Mouse (Mus musculus) limb, embryonic 13.5 days (tissue): ENCODE measurements around the gene Gpbp1l1. TPM values are rescaled to one million over a fixed set of nuclear protein-coding genes. Genes with fewer than 3 reads are reported as not detected.

Experiments used
- ATAC-seq: fragments of 200-750 bp; cut with Nextera tagmentation; 2 replicates; pipeline ENCODE4 v1.8.0; 2017; ENCODE audit warnings: low read depth, moderate number of reproducible peaks, moderate TSS enrichment; ENCODE audit not compliant: low FRiP score
- H3K27ac ChIP-seq: fragments of 300-500 bp; sonication (generic); 2 replicates; pipeline ENCODE4 v1.5.1; 2015; ENCODE audit warnings: inconsistent platforms, mild to moderate bottlenecking, moderate library complexity
- H3K27me3 ChIP-seq: fragments of 300-500 bp; sonication (generic); 2 replicates; pipeline ENCODE4 v1.6.1; 2015; ENCODE audit warnings: mild to moderate bottlenecking, inconsistent platforms
- H3K36me3 ChIP-seq: fragments of 300-500 bp; sonication (generic); 2 replicates; pipeline ENCODE4 v1.6.1; 2015; ENCODE audit warnings: inconsistent platforms, mild to moderate bottlenecking, moderate library complexity
- H3K4me1 ChIP-seq: fragments of 300-500 bp; sonication (generic); 2 replicates; pipeline ENCODE4 v1.6.1; 2015; ENCODE audit warnings: inconsistent platforms
- H3K4me2 ChIP-seq: fragments of 300-500 bp; sonication (generic); replicated peaks from 2 replicates; pipeline ENCODE4 v1.6.1; 2015; ENCODE audit warnings: inconsistent platforms, mild to moderate bottlenecking, moderate library complexity
- H3K4me3 ChIP-seq: fragments of 300-500 bp; sonication (generic); 2 replicates; pipeline ENCODE4 v1.5.1; 2015; ENCODE audit warnings: moderate library complexity, mild to moderate bottlenecking, inconsistent platforms
- H3K9ac ChIP-seq: fragments of 300-500 bp; sonication (generic); 2 replicates; pipeline ENCODE4 v1.6.1; 2015; ENCODE audit warnings: mild to moderate bottlenecking, inconsistent platforms
- H3K9me3 ChIP-seq: fragments of 300-500 bp; sonication (generic); 2 replicates; pipeline ENCODE4 v1.6.1; 2016; ENCODE audit warnings: inconsistent platforms
- WGBS: fragments of 180-500 bp; shearing (Covaris S2); methylation state at CpG from one replicate; pipeline ENCODE4 v1.1.7; 2015; 5-methylcytosine and 5-hydroxymethylcytosine counted together
- polyA plus RNA-seq: library from polyadenylated mRNA; unstranded; fragments of >200 nt; fragmentation: Nextera tagmentation; extraction: Ambion mirVana; gene quantifications from 2 replicates; pipeline ENCODE4 v1.2.1, GENCODE M21; 2015

Gpbp1l1 gene
- polyA plus RNA-seq: 32.1 and 34.8 TPM in 2 replicates

GRCm38 (mm10) chr4:116557306-116558121, at the start of gene Gpbp1l1:
Gene Gpbp1l1 (plus strand): TSS chr4:116557658.
- H3K4me2 ChIP-seq: peak within 1 kb of the TSS; percentile 74
- peak within 1 kb of the TSS; percentile 86 for H3K9ac ChIP-seq
- H3K27me3 ChIP-seq: no peaks in the 10 kb centered on the region
- WGBS: under 1% methylated on average over 78 of the region's 78 CpGs
- H3K4me3 ChIP-seq: peak within 1 kb of the TSS; percentile 91
- peaks cover 24% of the 10 kb centered on the region for H3K36me3 ChIP-seq
- H3K4me1 ChIP-seq: peaks cover 29% of the 10 kb centered on the region
- peak; percentile 94 for ATAC-seq
- no peaks in the 10 kb centered on the region for H3K9me3 ChIP-seq
- H3K27ac ChIP-seq: peak within 1 kb of the TSS; percentile 94

- WGBS: 63% methylated on average over 2 of the region's 2 CpGs
- no peaks in the 10 kb centered on the region for H3K27me3 ChIP-seq
- no peak overlapping the region for H3K9ac ChIP-seq
- ATAC-seq: no peak
- no peaks in the 10 kb centered on the region for H3K4me1 ChIP-seq
- H3K9me3 ChIP-seq: no peaks in the 10 kb centered on the region
- no peak overlapping the region for H3K27ac ChIP-seq
- peaks cover 20% of the 10 kb centered on the region for H3K36me3 ChIP-seq
- H3K4me3 ChIP-seq: no peak overlapping the region
- H3K4me2 ChIP-seq: no peak overlapping the region
Observed at GRCm38 (mm10) chr4:116531109-116531508, 26.3 kb upstream of the Gpbp1l1 start.

DNA sequence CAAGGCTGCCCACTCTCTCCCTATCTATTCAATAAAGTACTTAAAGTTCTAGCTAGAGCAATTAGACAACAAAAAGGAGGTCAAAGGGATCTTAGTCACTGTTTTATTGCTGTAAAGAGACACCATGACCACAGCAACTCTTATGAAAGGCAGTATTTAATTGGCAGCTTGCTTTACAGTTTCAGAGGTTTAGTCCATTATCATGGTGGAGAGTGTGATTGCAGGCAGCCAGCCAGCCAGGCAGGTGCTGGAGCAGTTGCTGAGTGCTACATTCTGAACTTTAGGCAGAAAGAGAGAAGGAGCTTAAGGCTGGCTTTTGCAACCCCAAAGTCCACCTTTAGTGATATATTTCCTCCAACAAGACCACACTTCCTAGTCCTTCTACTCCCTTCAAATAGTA, 21.1 kb upstream of the Gpbp1l1 start:
- no peak for ATAC-seq

GRCm38 (mm10) chr4:116537737-116538136, 19.7 kb upstream of the Gpbp1l1 start:
- ATAC-seq: no peak

More for the DNA sequence above, 21.1 kb upstream of the Gpbp1l1 start:
- Histone ChIP-seq H3K27ac (no peak overlapping the region), H3K9ac (no peak overlapping the region), H3K9me3 (no peaks in the 10 kb centered on the region), H3K4me1 (no peaks in the 10 kb centered on the region), H3K27me3 (no peaks in the 10 kb centered on the region), H3K36me3 (peaks cover 22% of the 10 kb centered on the region), H3K4me3 (no peak overlapping the region), H3K4me2 (no peak overlapping the region)

DNA sequence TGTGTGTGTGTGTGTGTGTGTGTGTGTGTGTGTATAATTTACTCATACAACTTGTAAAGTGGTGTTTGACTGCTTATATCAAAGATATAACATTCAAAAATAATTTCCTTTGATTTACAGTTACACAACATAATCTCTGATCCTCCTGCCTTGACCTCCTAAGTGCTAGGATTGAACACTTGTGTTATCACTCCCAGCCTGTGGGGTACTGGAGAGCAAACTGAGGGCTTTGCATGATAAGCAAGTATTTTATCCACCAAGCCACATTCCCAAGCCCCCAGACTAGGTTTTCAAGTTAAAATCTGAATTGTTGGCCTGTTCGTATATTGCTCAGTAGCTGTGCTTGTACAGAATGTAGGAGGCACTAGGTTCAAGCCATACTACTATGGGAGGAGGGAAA, 7.0 kb upstream of the Gpbp1l1 start:
- Histone ChIP-seq H3K4me1 (no peaks in the 10 kb centered on the region), H3K4me3 (no peak overlapping the region)
- 85% methylated on average over 1 of the region's 1 CpGs for WGBS

More at GRCm38 (mm10) chr4:116537737-116538136, 19.7 kb upstream of the Gpbp1l1 start:
- H3K4me2 ChIP-seq: no peak overlapping the region
- no peak overlapping the region for H3K27ac ChIP-seq
- no peak overlapping the region for H3K9ac ChIP-seq
- no peaks in the 10 kb centered on the region for H3K4me1 ChIP-seq
- no peaks in the 10 kb centered on the region for H3K9me3 ChIP-seq
- WGBS: 71% methylated on average over 3 of the region's 3 CpGs
- no peak overlapping the region for H3K4me3 ChIP-seq
- peaks cover 26% of the 10 kb centered on the region for H3K36me3 ChIP-seq
- H3K27me3 ChIP-seq: no peaks in the 10 kb centered on the region

GRCm38 (mm10) chr4:116553035-116553434, 4.4 kb upstream of the Gpbp1l1 start:
- peaks cover 17% of the 10 kb centered on the region for H3K36me3 ChIP-seq
- no peak overlapping the region for H3K27ac ChIP-seq
- H3K27me3 ChIP-seq: no peaks in the 10 kb centered on the region
- H3K9ac ChIP-seq: no peak overlapping the region
- WGBS: 86% methylated on average over 3 of the region's 3 CpGs
- H3K9me3 ChIP-seq: no peaks in the 10 kb centered on the region
- H3K4me1 ChIP-seq: 0 out of 2 replicates have a peak, but pooled peaks cover 4% of the 10 kb centered on the region
- H3K4me3 ChIP-seq: no peak overlapping the region
- no peak overlapping the region for H3K4me2 ChIP-seq
- no peak for ATAC-seq

More for the DNA sequence above, 7.0 kb upstream of the Gpbp1l1 start:
- Histone ChIP-seq H3K36me3 (peaks cover 17% of the 10 kb centered on the region), H3K27ac (no peak overlapping the region), H3K9ac (no peak overlapping the region), H3K27me3 (no peaks in the 10 kb centered on the region), H3K9me3 (no peaks in the 10 kb centered on the region), H3K4me2 (no peak overlapping the region)
- ATAC-seq: no peak

DNA sequence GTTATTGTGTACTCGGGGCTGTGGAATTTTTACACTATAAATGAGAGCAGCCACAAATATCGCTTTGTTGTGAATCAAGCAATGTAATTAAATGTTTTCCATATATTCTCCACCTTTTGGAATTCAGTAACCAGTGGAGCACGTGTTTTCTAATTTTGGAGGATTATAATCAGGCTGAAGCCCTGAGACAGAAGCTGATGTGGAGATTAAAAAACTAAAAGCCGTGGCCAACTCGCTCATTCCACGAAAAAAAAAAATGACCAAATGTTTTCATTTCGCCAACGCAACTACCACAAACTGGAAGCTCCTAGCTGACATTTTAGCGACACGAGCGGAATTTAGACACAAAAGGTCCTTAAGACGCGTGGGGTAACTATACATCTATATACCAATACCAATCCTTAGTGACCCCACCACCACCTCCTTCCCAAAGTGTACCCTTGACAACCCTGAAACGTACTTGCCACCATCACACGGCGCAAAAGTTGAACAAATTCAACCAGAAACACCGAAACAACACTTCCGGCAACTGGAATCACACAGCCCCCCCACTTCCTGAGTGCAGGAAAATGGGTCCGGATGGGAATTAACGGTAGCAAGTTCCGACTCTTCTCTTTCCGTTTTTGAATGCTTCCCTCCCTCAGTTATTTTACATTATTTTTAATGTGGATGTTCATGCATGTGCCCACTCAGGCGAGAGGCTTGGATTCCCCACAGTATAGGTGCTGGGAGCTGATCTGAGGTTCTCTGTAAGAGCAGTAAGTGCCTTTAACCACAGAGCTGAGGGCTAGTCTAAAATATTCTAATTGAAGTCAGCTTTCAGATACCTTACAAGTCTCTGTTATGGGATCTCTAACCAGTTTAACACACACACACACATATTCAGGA, 1.8 kb upstream of the Gpbp1l1 start, which contains the start of gene Tmem69:
Gene Tmem69 (minus strand): TSS at position 524 of the 888 bp plus-strand sequence.
- Histone ChIP-seq H3K27ac (peak within 1 kb of the TSS; percentile 88), H3K9ac (peak within 1 kb of the TSS; percentile 86), H3K9me3 (no peaks in the 10 kb centered on the region), H3K4me2 (peak within 1 kb of the TSS; percentile 74), H3K4me3 (peak within 1 kb of the TSS; percentile 91), H3K36me3 (peaks cover 21% of the 10 kb centered on the region), H3K4me1 (peaks cover 24% of the 10 kb centered on the region), H3K27me3 (no peaks in the 10 kb centered on the region)
- ATAC-seq: no peak
- 2% methylated on average over 23 of the region's 23 CpGs for WGBS

- ATAC-seq: peak; percentile 95
- Histone ChIP-seq H3K4me1 (peaks cover 29% of the 10 kb centered on the region), H3K27ac (peak overlapping the region; percentile 88), H3K9ac (peak overlapping the region; percentile 86), H3K4me3 (peak overlapping the region; percentile 91), H3K9me3 (no peaks in the 10 kb centered on the region), H3K27me3 (no peaks in the 10 kb centered on the region), H3K36me3 (peaks cover 23% of the 10 kb centered on the region), H3K4me2 (peak overlapping the region; percentile 74)
- WGBS: under 1% methylated on average over 28 of the region's 28 CpGs
Observed at GRCm38 (mm10) chr4:116556561-116557305, 725 bp upstream of the Gpbp1l1 start.

DNA sequence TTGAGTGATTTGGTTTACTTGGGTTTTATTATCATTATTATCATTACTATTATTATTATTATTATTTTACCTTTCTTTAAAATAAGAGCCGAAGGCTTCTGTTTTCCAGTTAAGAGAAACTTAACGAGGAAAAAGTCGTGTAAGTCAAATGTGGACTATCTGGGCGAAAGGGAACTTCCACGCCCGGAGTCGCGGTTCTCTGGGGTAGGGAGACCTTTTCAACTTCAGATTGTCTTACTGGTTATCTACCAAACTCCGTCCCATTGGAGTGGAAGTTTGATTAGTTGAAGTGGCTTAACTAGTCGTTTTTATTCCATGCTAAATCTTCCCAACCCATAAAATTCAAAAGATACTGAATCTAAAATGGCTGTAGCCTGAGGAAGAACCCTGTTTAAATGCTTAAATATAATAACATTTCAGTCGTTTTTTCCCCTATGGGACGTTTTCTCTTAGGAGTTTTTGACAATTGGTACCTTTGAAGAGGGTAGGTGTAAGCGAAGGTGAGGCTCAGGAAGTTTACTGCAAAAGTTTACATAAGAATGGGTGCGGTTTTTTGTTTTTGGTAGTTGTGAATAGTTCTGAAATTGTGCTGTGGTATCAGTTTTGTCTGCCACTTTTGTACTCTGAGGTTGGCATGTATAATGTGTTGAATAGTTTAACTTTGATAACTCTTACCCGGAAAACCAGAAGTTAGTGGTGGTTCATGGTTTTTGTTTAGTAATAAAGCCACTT, 859 bp downstream of the Gpbp1l1 start:
- Histone ChIP-seq H3K4me3 (peak overlapping the region; percentile 91), H3K9me3 (no peaks in the 10 kb centered on the region), H3K9ac (peak overlapping the region; percentile 86), H3K4me1 (peaks cover 29% of the 10 kb centered on the region), H3K27me3 (no peaks in the 10 kb centered on the region), H3K36me3 (peaks cover 20% of the 10 kb centered on the region), H3K4me2 (peak overlapping the region; percentile 74), H3K27ac (peak overlapping the region; percentile 94; the same call in 1 of the 2 replicates)
- ATAC-seq: no peak
- WGBS: 5% methylated on average over 15 of the region's 15 CpGs

DNA sequence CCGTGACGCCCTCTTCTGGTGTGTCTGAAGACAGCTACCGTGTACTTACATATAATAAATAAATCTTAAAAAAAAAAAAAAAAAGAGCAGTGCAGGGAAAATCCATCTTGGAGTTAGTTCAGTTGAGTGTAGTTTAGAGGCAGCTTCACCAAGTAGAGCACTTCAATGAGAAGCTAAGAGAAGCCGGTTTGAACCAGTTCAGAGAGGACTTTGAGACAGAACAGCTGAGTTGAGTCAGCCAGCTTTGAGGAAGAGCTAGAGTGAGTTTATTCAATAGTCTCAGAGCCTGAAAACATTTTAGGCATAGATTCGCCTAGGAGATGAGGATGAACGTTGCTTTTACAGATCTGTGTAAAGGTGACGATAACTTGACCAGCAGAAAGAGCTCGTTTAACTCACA, 38.3 kb downstream of the Gpbp1l1 start:
- no peaks in the 10 kb centered on the region for H3K9me3 ChIP-seq
- peaks cover 52% of the 10 kb centered on the region for H3K36me3 ChIP-seq
- WGBS: 81% methylated on average over 8 of the region's 8 CpGs
- H3K4me2 ChIP-seq: no peak overlapping the region; the same call in 1 of the 2 replicates
- H3K4me3 ChIP-seq: no peak overlapping the region
- no peaks in the 10 kb centered on the region for H3K27me3 ChIP-seq
- H3K27ac ChIP-seq: no peak overlapping the region
- peaks cover 19% of the 10 kb centered on the region for H3K4me1 ChIP-seq
- ATAC-seq: no peak
- H3K9ac ChIP-seq: no peak overlapping the region

DNA sequence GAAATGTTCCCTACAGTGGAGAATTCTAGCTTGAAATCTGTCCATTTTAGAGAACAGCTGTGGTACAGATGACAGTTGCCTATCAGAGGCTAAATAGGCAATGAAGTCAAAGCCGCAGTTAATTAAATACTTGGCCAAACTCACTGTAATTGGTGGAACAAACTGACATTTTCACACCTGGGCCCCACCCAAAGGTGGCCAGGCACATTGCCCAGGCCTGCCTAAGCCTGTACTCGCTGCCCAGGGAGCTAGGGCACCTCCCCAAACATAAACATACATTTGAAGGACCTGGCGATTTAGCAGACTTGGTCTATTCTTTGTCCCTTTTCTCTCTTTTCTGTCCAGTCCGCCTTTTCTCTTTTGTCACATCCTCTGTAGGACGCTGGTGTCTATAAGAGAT, 38.9 kb downstream of the Gpbp1l1 start, which contains the start of gene Ccdc17:
Gene Ccdc17 (plus strand): TSS at position 276 of the 400 bp plus-strand sequence.
- Histone ChIP-seq H3K36me3 (peaks cover 52% of the 10 kb centered on the region), H3K9me3 (no peaks in the 10 kb centered on the region), H3K4me1 (peaks cover 19% of the 10 kb centered on the region), H3K9ac (peak within 1 kb of the TSS; percentile 80), H3K27ac (peak within 1 kb of the TSS; percentile 84), H3K4me2 (peak within 1 kb of the TSS; percentile 85), H3K27me3 (no peaks in the 10 kb centered on the region), H3K4me3 (peak within 1 kb of the TSS; percentile 68)
- ATAC-seq: no peak
- WGBS: 25% methylated on average over 5 of the region's 5 CpGs
